Mouse (Mus musculus) neutrophil, adult 59 days (primary cell): ENCODE measurements around the gene Plekhh3. TPM values are rescaled to one million over a fixed set of nuclear protein-coding genes. Genes with fewer than 3 reads are reported as not detected.

Source experiments
- total RNA-seq, 2 experiments: library from RNA; stranded (reverse); gene quantifications; 1 replicate in 1 of 2; 2 replicates in 1 of 2; pipeline ENCODE4 v1.2.4; 2023

Gene Plekhh3
- total RNA-seq: 1 to 10 TPM; 2.6 to 3.3 TPM

GRCm38 (mm10) chr11:101170811-101171610 is at the start of gene Plekhh3:
Gene Plekhh3 (minus strand): TSS chr11:101171351.

GRCm38 (mm10) chr11:101174851-101175628 is 3.9 kb upstream of the Plekhh3 start, which contains the start of gene Ccr10:
Gene Ccr10 (minus strand): TSS chr11:101175443.

GRCm38 (mm10) chr11:101170354-101170810 is 769 bp downstream of the Plekhh3 start, which contains the start of gene Cntnap1:
Gene Cntnap1 (plus strand): TSS chr11:101170523.

GRCm38 (mm10) chr11:101155728-101156371 is 15.3 kb downstream of the Plekhh3 start, which contains the start of gene Tubg2:
Gene Tubg2 (plus strand): TSS chr11:101155907.

GRCm38 (mm10) chr11:101119761-101120544 is 51.2 kb downstream of the Plekhh3 start, which contains the start of the genes Retreg3 and Tubg1:
Gene Retreg3 (minus strand): TSS chr11:101119893.
Gene Tubg1 (plus strand): TSS chr11:101119938.

Other genes starting within 250 kb of the Plekhh3 start
- gene Stat3, start 231.8 kb downstream of the Plekhh3 start, total RNA-seq: 100 to 1,000 TPM; 260 to 273 TPM
- 1 to 10 TPM in 1 of 2 experiments, under 1 TPM in 1; 0.49 to 1.3 TPM for gene Cavin1, start 200.5 kb downstream of the Plekhh3 start, total RNA-seq
- gene Atp6v0a1, start 161.9 kb downstream of the Plekhh3 start, total RNA-seq: 100 to 1,000 TPM; 105 to 107 TPM
- 1 to 10 TPM; 7.4 to 9.3 TPM for gene Naglu, start 101.3 kb downstream of the Plekhh3 start, total RNA-seq
- gene Hsd17b1, start 92.9 kb downstream of the Plekhh3 start, total RNA-seq: under 1 TPM; 0.46 to 0.78 TPM
- gene Coasy, start 88.8 kb downstream of the Plekhh3 start, total RNA-seq: 10 to 100 TPM; 11.1 to 13.6 TPM
- 10 to 100 TPM; 37.4 to 40.4 TPM for gene Mlx, start 84.1 kb downstream of the Plekhh3 start, total RNA-seq
- gene Psmc3ip, start 75.9 kb downstream of the Plekhh3 start, total RNA-seq: 1 to 10 TPM; 5.2 to 5.7 TPM
- gene Retreg3, start 51.5 kb downstream of the Plekhh3 start, total RNA-seq: 10 to 100 TPM; 29.8 to 31.7 TPM
- gene Tubg1, start 51.4 kb downstream of the Plekhh3 start, total RNA-seq: 10 to 100 TPM; 12.9 to 17.0 TPM
- 1 to 10 TPM; 1.5 to 2.0 TPM for gene Tubg2, start 15.4 kb downstream of the Plekhh3 start, total RNA-seq
- gene Cntnap1, start 828 bp downstream of the Plekhh3 start, total RNA-seq: under 1 TPM; 0.47 to 0.79 TPM
- under 1 TPM; 0.33 to 0.35 TPM for gene Ccr10, start 4.1 kb upstream of the Plekhh3 start, total RNA-seq
- 10 to 100 TPM; 46.8 to 51.8 TPM for gene Ezh1, start 55.1 kb upstream of the Plekhh3 start, total RNA-seq
- gene Ramp2, start 74.7 kb upstream of the Plekhh3 start, total RNA-seq: not detected
- gene Vps25, start 82.4 kb upstream of the Plekhh3 start, total RNA-seq: 10 to 100 TPM; 62.8 to 67.7 TPM
- 1 to 10 TPM in 1 of 2 experiments, under 1 TPM in 1; 0.64 to 2.3 TPM for gene Wnk4, start 89.2 kb upstream of the Plekhh3 start, total RNA-seq
- 1 to 10 TPM; 1.2 to 2.1 TPM for gene Cntd1, start 107.7 kb upstream of the Plekhh3 start, total RNA-seq
- gene Coa3, start 107.8 kb upstream of the Plekhh3 start, total RNA-seq: 10 to 100 TPM; 31.6 to 34.4 TPM
- 100 to 1,000 TPM; 143 to 152 TPM for gene Becn1, start 130.9 kb upstream of the Plekhh3 start, total RNA-seq
- 10 to 100 TPM; 64.4 to 73.2 TPM for gene Psme3, start 144.9 kb upstream of the Plekhh3 start, total RNA-seq
- 1 to 10 TPM; 3.4 TPM for gene Aoc2, start 153.7 kb upstream of the Plekhh3 start, total RNA-seq
- not detected for gene Aoc3, start 159.3 kb upstream of the Plekhh3 start, total RNA-seq
- not detected for gene G6pc, start 196.2 kb upstream of the Plekhh3 start, total RNA-seq
- gene Aarsd1, start 246.3 kb upstream of the Plekhh3 start, total RNA-seq: 10 to 100 TPM; 12.1 to 15.2 TPM